Mouse (Mus musculus): ENCODE data around the gene Vps37b. TPM values are rescaled to one million over a fixed set of nuclear protein-coding genes. Genes with fewer than 3 reads are reported as not detected.
"Not testable (repeated sequence)": the region's sequence is repeated elsewhere in the genome, so short reads cannot be mapped to it uniquely, and the experiment has no call there.

The Vps37b gene
- polyA plus RNA-seq, 1 experiment from 2014 or later: 27.6 TPM

GRCm38 (mm10) chr5:124069657-124070056 is 37.6 kb upstream of the Vps37b start:
- Histone ChIP-seq H3K36me3 (ENCODE audit: control insufficient read depth, insufficient read depth, low read length) (no peaks in the 10 kb centered on the region), H3K27me3 (ENCODE audit: control insufficient read depth, insufficient read depth, low read length) (no peaks in the 10 kb centered on the region), H3K4me2 (replicated peaks; ENCODE audit: low read depth, low read length) (no peak overlapping the region), H3K4me1 (ENCODE audit: control insufficient read depth, insufficient read depth, low read length) (peaks cover 13% of the 10 kb centered on the region; the same call in 1 of the 2 replicates), H3K4me3 (ENCODE audit: low read length) (no peak overlapping the region), H3K9ac (ENCODE audit: low read depth, low read length) (no peak overlapping the region), H3K9me3 (ENCODE audit: control insufficient read depth, low read length) (no peaks in the 10 kb centered on the region), H3K27ac (ENCODE audit: low read depth, low read length) (no peak overlapping the region)
- WGBS: 72% methylated on average over 3 of the region's 3 CpGs
- ATAC-seq (ENCODE audit: low FRiP score, low TSS enrichment): no peak

GRCm38 (mm10) chr5:124062037-124062824 is 30.2 kb upstream of the Vps37b start:
- H3K36me3 ChIP-seq (ENCODE audit: control insufficient read depth, insufficient read depth, low read length): no peaks in the 10 kb centered on the region
- no peak overlapping the region for H3K27ac ChIP-seq (ENCODE audit: low read depth, low read length)
- no peak overlapping the region for H3K4me2 ChIP-seq (replicated peaks; ENCODE audit: low read depth, low read length)
- ATAC-seq (ENCODE audit: low FRiP score, low TSS enrichment): no peak
- no peak overlapping the region for H3K9ac ChIP-seq (ENCODE audit: low read depth, low read length)
- H3K27me3 ChIP-seq (ENCODE audit: control insufficient read depth, insufficient read depth, low read length): no peaks in the 10 kb centered on the region
- 74% methylated on average over 12 of the region's 12 CpGs for WGBS
- H3K4me3 ChIP-seq (ENCODE audit: low read length): no peak overlapping the region
- H3K4me1 ChIP-seq (ENCODE audit: control insufficient read depth, insufficient read depth, low read length): no peaks in the 10 kb centered on the region
- H3K9me3 ChIP-seq (ENCODE audit: control insufficient read depth, low read length): no peaks in the 10 kb centered on the region

GRCm38 (mm10) chr5:124059677-124060076 is 27.6 kb upstream of the Vps37b start:
- 54% methylated on average over 5 of the region's 5 CpGs for WGBS
- no peaks in the 10 kb centered on the region for H3K27me3 ChIP-seq (ENCODE audit: control insufficient read depth, insufficient read depth, low read length)
- peaks cover 4% of the 10 kb centered on the region; the same call in 1 of the 2 replicates for H3K9me3 ChIP-seq (ENCODE audit: control insufficient read depth, low read length)
- H3K4me3 ChIP-seq (ENCODE audit: low read length): no peak overlapping the region
- H3K4me1 ChIP-seq (ENCODE audit: control insufficient read depth, insufficient read depth, low read length): no peaks in the 10 kb centered on the region
- no peak overlapping the region for H3K27ac ChIP-seq (ENCODE audit: low read depth, low read length)
- H3K9ac ChIP-seq (ENCODE audit: low read depth, low read length): no peak overlapping the region
- no peak for ATAC-seq (ENCODE audit: low FRiP score, low TSS enrichment)
- H3K36me3 ChIP-seq (ENCODE audit: control insufficient read depth, insufficient read depth, low read length): no peaks in the 10 kb centered on the region
- H3K4me2 ChIP-seq (replicated peaks; ENCODE audit: low read depth, low read length): no peak overlapping the region

GRCm38 (mm10) chr5:124058749-124059148 is 26.7 kb upstream of the Vps37b start:
- no peaks in the 10 kb centered on the region for H3K27me3 ChIP-seq (ENCODE audit: control insufficient read depth, insufficient read depth, low read length)
- no peak overlapping the region for H3K4me3 ChIP-seq (ENCODE audit: low read length)
- no peaks in the 10 kb centered on the region for H3K4me1 ChIP-seq (ENCODE audit: control insufficient read depth, insufficient read depth, low read length)
- no peak overlapping the region for H3K4me2 ChIP-seq (replicated peaks; ENCODE audit: low read depth, low read length)
- 94% methylated on average over 7 of the region's 7 CpGs for WGBS
- no peak overlapping the region for H3K9ac ChIP-seq (ENCODE audit: low read depth, low read length)
- peaks cover 4% of the 10 kb centered on the region; the same call in 1 of the 2 replicates for H3K9me3 ChIP-seq (ENCODE audit: control insufficient read depth, low read length)
- ATAC-seq (ENCODE audit: low FRiP score, low TSS enrichment): no peak
- no peaks in the 10 kb centered on the region for H3K36me3 ChIP-seq (ENCODE audit: control insufficient read depth, insufficient read depth, low read length)
- H3K27ac ChIP-seq (ENCODE audit: low read depth, low read length): no peak overlapping the region

- no peaks in the 10 kb centered on the region for H3K4me1 ChIP-seq (ENCODE audit: control insufficient read depth, insufficient read depth, low read length)
- H3K4me3 ChIP-seq (ENCODE audit: low read length): no peak overlapping the region
- H3K4me2 ChIP-seq (replicated peaks; ENCODE audit: low read depth, low read length): no peak overlapping the region
- 60% methylated on average over 4 of the region's 4 CpGs for WGBS
- ATAC-seq (ENCODE audit: low FRiP score, low TSS enrichment): no peak
- no peak overlapping the region for H3K27ac ChIP-seq (ENCODE audit: low read depth, low read length)
- H3K9ac ChIP-seq (ENCODE audit: low read depth, low read length): no peak overlapping the region
- peaks cover 4% of the 10 kb centered on the region; the same call in 1 of the 2 replicates for H3K9me3 ChIP-seq (ENCODE audit: control insufficient read depth, low read length)
- H3K27me3 ChIP-seq (ENCODE audit: control insufficient read depth, insufficient read depth, low read length): no peaks in the 10 kb centered on the region
- no peaks in the 10 kb centered on the region for H3K36me3 ChIP-seq (ENCODE audit: control insufficient read depth, insufficient read depth, low read length)
These were observed 24.9 kb upstream of the Vps37b start for GRCm38 (mm10) chr5:124056956-124057355.

- Histone ChIP-seq H3K4me3 (ENCODE audit: low read length) (no peak overlapping the region), H3K36me3 (ENCODE audit: control insufficient read depth, insufficient read depth, low read length) (no peaks in the 10 kb centered on the region), H3K4me2 (replicated peaks; ENCODE audit: low read depth, low read length) (no peak overlapping the region), H3K27ac (ENCODE audit: low read depth, low read length) (no peak overlapping the region), H3K4me1 (ENCODE audit: control insufficient read depth, insufficient read depth, low read length) (no peaks in the 10 kb centered on the region), H3K27me3 (ENCODE audit: control insufficient read depth, insufficient read depth, low read length) (no peaks in the 10 kb centered on the region), H3K9ac (ENCODE audit: low read depth, low read length) (no peak overlapping the region), H3K9me3 (ENCODE audit: control insufficient read depth, low read length) (peaks cover 4% of the 10 kb centered on the region; the same call in 1 of the 2 replicates)
- no peak for ATAC-seq (ENCODE audit: low FRiP score, low TSS enrichment)
- 97% methylated on average over 1 of the region's 1 CpGs for WGBS
These were observed 24.1 kb upstream of the Vps37b start for GRCm38 (mm10) chr5:124056219-124056618.

GRCm38 (mm10) chr5:124052641-124053040 is 20.6 kb upstream of the Vps37b start:
- H3K4me2 ChIP-seq (replicated peaks; ENCODE audit: low read depth, low read length); H3K9ac ChIP-seq (ENCODE audit: low read depth, low read length); H3K27me3 ChIP-seq (ENCODE audit: control insufficient read depth, insufficient read depth, low read length); H3K9me3 ChIP-seq (ENCODE audit: control insufficient read depth, low read length); H3K27ac ChIP-seq (ENCODE audit: low read depth, low read length); H3K4me3 ChIP-seq (ENCODE audit: low read length); ATAC-seq (ENCODE audit: low FRiP score, low TSS enrichment); H3K36me3 ChIP-seq (ENCODE audit: control insufficient read depth, insufficient read depth, low read length): not testable (repeated sequence)
- peaks cover 12% of the 10 kb centered on the region for H3K4me1 ChIP-seq (ENCODE audit: control insufficient read depth, insufficient read depth, low read length)
- 97% methylated on average over 7 of the region's 7 CpGs for WGBS

GRCm38 (mm10) chr5:124051899-124052491 is 19.9 kb upstream of the Vps37b start:
- no peak overlapping the region for H3K4me3 ChIP-seq (ENCODE audit: low read length)
- peak; percentile 30; the same call in 1 of the 2 replicates for ATAC-seq (ENCODE audit: low FRiP score, low TSS enrichment)
- peaks cover 12% of the 10 kb centered on the region for H3K4me1 ChIP-seq (ENCODE audit: control insufficient read depth, insufficient read depth, low read length)
- no peak overlapping the region for H3K27ac ChIP-seq (ENCODE audit: low read depth, low read length)
- WGBS: 75% methylated on average over 11 of the region's 11 CpGs
- H3K4me2 ChIP-seq (replicated peaks; ENCODE audit: low read depth, low read length): no peak overlapping the region
- no peaks in the 10 kb centered on the region for H3K36me3 ChIP-seq (ENCODE audit: control insufficient read depth, insufficient read depth, low read length)
- H3K27me3 ChIP-seq (ENCODE audit: control insufficient read depth, insufficient read depth, low read length): no peaks in the 10 kb centered on the region
- no peak overlapping the region for H3K9ac ChIP-seq (ENCODE audit: low read depth, low read length)
- H3K9me3 ChIP-seq (ENCODE audit: control insufficient read depth, low read length): peaks cover 4% of the 10 kb centered on the region; the same call in 1 of the 2 replicates

Data from kidney, embryonic 14.5 days (tissue).